Mouse (Mus musculus): ENCODE results near the gene Sh3rf3.

DNA sequence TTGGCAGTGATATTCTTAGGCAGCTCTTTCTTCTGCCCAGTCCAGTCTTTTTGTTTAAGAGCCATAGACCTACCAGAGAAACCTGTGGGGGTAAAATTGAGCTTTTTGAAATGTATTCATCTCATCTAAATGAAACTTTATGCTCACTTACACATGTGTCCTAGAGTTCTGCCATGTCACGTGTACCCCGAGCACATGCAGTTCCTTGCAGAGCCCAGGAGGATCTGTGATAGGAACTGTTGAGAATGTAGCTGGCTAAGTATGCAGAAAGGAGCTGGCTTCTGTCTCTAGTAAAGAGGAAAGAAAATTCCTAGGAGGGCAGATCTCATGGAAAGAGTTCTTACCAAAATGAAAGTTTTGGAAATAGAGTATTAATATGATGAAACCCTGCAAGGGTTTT, 302.5 kb downstream of the Sh3rf3 start:
- TF ChIP-seq CTCF (IDR thresholded peaks at IDR 0.05; ENCODE audit: borderline replicate concordance, insufficient read depth, low read length): no peak
- TF ChIP-seq POLR2A (IDR thresholded peaks at IDR 0.05; ENCODE audit: low read depth, low read length): no peak
